Comparison of ENCODE assay signal across 10 mouse cellular contexts in genomic region chr3:53416036-53416506, GRCm38 (mm10). TPM values are rescaled to one million over a fixed set of nuclear protein-coding genes. Genes with fewer than 3 reads are reported as not detected.
A peak's percentile ranks its signal among the peaks of the same experiment; 100 is the strongest.
DNase-seq lines count a peak whose midpoint lies in the region; ATAC-seq and TF ChIP-seq lines count a peak whose summit lies in the region.
"Had no signal": no experiment of that assay in that cellular context is flagged by ENCODE, and none has a peak within 500 bp of the region (broad histone marks: within the 10 kb centered on the region; RNA-seq: fewer than 3 reads in every experiment).

No protein-coding gene starts in this region.

- intact Hi-C loops in left cerebral cortex, postnatal 36 days (cut with DNase I), result no loop called here

- no peaks in the 10 kb centered on the region for H3K27me3 ChIP-seq in embryonic facial prominence, embryonic 15.5 days
- H3K27me3 ChIP-seq in thymus, adult 2 months (ENCODE audit: control insufficient read depth, insufficient read depth, low read length), result no peaks in the 10 kb centered on the region
- H3K27me3 ChIP-seq: heart, embryonic 13.5 days had no signal

- H3K9me3 ChIP-seq in embryonic facial prominence, embryonic 15.5 days (replicated peaks), result no peaks in the 10 kb centered on the region
- H3K9me3 ChIP-seq: heart, embryonic 13.5 days had no signal

- 40% methylated on average over 5 of the region's 5 CpGs for WGBS in embryonic facial prominence, embryonic 15.5 days
- 87% methylated on average over 5 of the region's 5 CpGs for WGBS in thymus, adult 2 months

- TF ChIP-seq POLR2A in thymus, adult 2 months (IDR thresholded peaks at IDR 0.05; ENCODE audit: control insufficient read depth, extremely low read depth, insufficient read depth, low read length, poor library complexity), result no peak

- no peak for TF ChIP-seq CTCF in thymus, adult 2 months (IDR thresholded peaks at IDR 0.05; ENCODE audit: borderline replicate concordance, control insufficient read depth, extremely low read depth, insufficient read depth, low read length, poor library complexity)

- H3K4me2 ChIP-seq in embryonic facial prominence, embryonic 15.5 days (replicated peaks), result no peak overlapping the region
- H3K4me2 ChIP-seq: heart, embryonic 13.5 days had no signal

- no peak overlapping the region for H3K9ac ChIP-seq in embryonic facial prominence, embryonic 15.5 days
- H3K9ac ChIP-seq: heart, embryonic 13.5 days; liver, embryonic 14.5 days had no signal

- no peaks in the 10 kb centered on the region for H3K4me1 ChIP-seq in embryonic facial prominence, embryonic 15.5 days
- H3K4me1 ChIP-seq in thymus, adult 2 months (replicated peaks; ENCODE audit: control insufficient read depth, insufficient read depth, low read length), result no peaks in the 10 kb centered on the region

- no peaks in the 10 kb centered on the region for H3K36me3 ChIP-seq in embryonic facial prominence, embryonic 15.5 days
- no peaks in the 10 kb centered on the region for H3K36me3 ChIP-seq in thymus, adult 2 months (ENCODE audit: control insufficient read depth, insufficient read depth, low read length)
- H3K36me3 ChIP-seq: heart, embryonic 13.5 days had no signal

- peak; percentile 16 to 51 for DNase-seq in frontal cortex, adult 2 months (ENCODE audit: extremely low spot score in 1 of 2, low spot score in 1 of 2)
- no peak for DNase-seq in frontal cortex, postnatal 10 days (ENCODE audit: low spot score in 2 of 2)
- DNase-seq in ZHBTc4 (ENCODE audit: low read depth, low spot score), result peak; percentile 18
- DNase-seq in left cerebral cortex, postnatal 36 days (ENCODE audit: low spot score in 2 of 2), result peak; percentile 5 to 10
- DNase-seq in thymus, adult 2 months, result no peak

- 0 out of 2 replicates have a peak, but pooled peaks have one; percentile 39 for ATAC-seq in embryonic facial prominence, embryonic 15.5 days (ENCODE audit: insufficient number of reproducible peaks, low FRiP score, low TSS enrichment, low read depth)
- ATAC-seq in erythroblast, adult 5-6 weeks (replicated peaks; ENCODE audit: low FRiP score, poor library complexity, severe bottlenecking), result no peak
- no peak for ATAC-seq in monocyte, adult 5-6 weeks (replicated peaks; ENCODE audit: insufficient number of reproducible peaks, low FRiP score, low TSS enrichment, poor library complexity, severe bottlenecking)

- no peak overlapping the region for H3K4me3 ChIP-seq in embryonic facial prominence, embryonic 15.5 days (replicated peaks)
- no peak overlapping the region for H3K4me3 ChIP-seq in thymus, adult 2 months (ENCODE audit: control insufficient read depth, insufficient read depth, low read length)
- H3K4me3 ChIP-seq: heart, embryonic 13.5 days had no signal

- H3K27ac ChIP-seq in embryonic facial prominence, embryonic 15.5 days (replicated peaks), result 0 out of 2 replicates have a peak overlapping the region, but pooled peaks have one; percentile 34
- no peak overlapping the region for H3K27ac ChIP-seq in thymus, adult 2 months (ENCODE audit: control insufficient read depth, insufficient read depth, low read length)
- H3K27ac ChIP-seq: liver, embryonic 14.5 days had no signal

RNA-seq across cellular contexts. Expression of gene Nhlrc3, which starts 47.1 kb away (rescaled TPM):
- 8.2 and 9.7 TPM in 2 replicates for polyA plus RNA-seq in frontal cortex, adult 2 months (2012; rRNA removed)
- 9.2 and 11.1 TPM in 2 replicates for polyA plus RNA-seq in embryonic facial prominence, embryonic 15.5 days (2015; fragmentation: Nextera tagmentation; extraction: Ambion mirVana)
- total RNA-seq in left cerebral cortex, postnatal 36 days (2021), result 10 to 100 TPM in 1 of 2 experiments, 1 to 10 TPM in 1; 8.3 to 10.3 TPM
- total RNA-seq in erythroblast, adult 5-6 weeks (2015; ENCODE audit: low replicate concordance), result 0.96 and 3.6 TPM in 2 replicates
- total RNA-seq in erythroblast, adult 5-6 weeks (2017; ENCODE audit: low replicate concordance), result 3.4 and 5.0 TPM in 2 replicates
- 9.5 and 9.9 TPM in 2 replicates for polyA plus RNA-seq in thymus, adult 2 months (2012; rRNA removed)
- 18.1 to 22.5 TPM (median 19.7 TPM) in 3 replicates for total RNA-seq in monocyte, adult 5-6 weeks (2017)

RNA-seq across cellular contexts. Expression of gene Proser1, which starts 47.4 kb away (rescaled TPM):
- polyA plus RNA-seq in frontal cortex, adult 2 months (2012; rRNA removed), result 17.9 and 18.1 TPM in 2 replicates
- 17.4 and 22.7 TPM in 2 replicates for polyA plus RNA-seq in embryonic facial prominence, embryonic 15.5 days (2015; fragmentation: Nextera tagmentation; extraction: Ambion mirVana)
- total RNA-seq in left cerebral cortex, postnatal 36 days (2021), result 10 to 100 TPM; 18.1 to 27.7 TPM
- total RNA-seq in erythroblast, adult 5-6 weeks (2015; ENCODE audit: low replicate concordance), result 10.4 and 11.7 TPM in 2 replicates
- 0.34 and 1.1 TPM in 2 replicates for total RNA-seq in erythroblast, adult 5-6 weeks (2017; ENCODE audit: low replicate concordance)
- 78.9 and 99.6 TPM in 2 replicates for polyA plus RNA-seq in thymus, adult 2 months (2012; rRNA removed)
- 7.4 to 10.4 TPM (median 8.1 TPM) in 3 replicates for total RNA-seq in monocyte, adult 5-6 weeks (2017)

Comparison
In these comparisons a context has a peak if more than half of its experiments do, and no peak if none do; other contexts are left out.
1. DNase-seq: peak in frontal cortex, adult 2 months (2 of 2), ZHBTc4 (single experiment) and left cerebral cortex, postnatal 36 days (2 of 2); none in frontal cortex, postnatal 10 days (0 of 2) and thymus, adult 2 months (single experiment).